Mouse (Mus musculus) stomach, postnatal 0 days (tissue): ENCODE measurements around the gene Fgd1.

Experiments
- CTCF ChIP-seq: IDR thresholded peaks from 2 replicates; pipeline ENCODE4 v1.5.1; 2016; ENCODE audit warnings: antibody characterized with exemption, low read depth, mild to moderate bottlenecking, moderate library complexity
- EP300 ChIP-seq: optimal IDR thresholded peaks from 2 replicates; pipeline ENCODE3; 2016; ENCODE audit warnings: antibody characterized with exemption

DNA sequence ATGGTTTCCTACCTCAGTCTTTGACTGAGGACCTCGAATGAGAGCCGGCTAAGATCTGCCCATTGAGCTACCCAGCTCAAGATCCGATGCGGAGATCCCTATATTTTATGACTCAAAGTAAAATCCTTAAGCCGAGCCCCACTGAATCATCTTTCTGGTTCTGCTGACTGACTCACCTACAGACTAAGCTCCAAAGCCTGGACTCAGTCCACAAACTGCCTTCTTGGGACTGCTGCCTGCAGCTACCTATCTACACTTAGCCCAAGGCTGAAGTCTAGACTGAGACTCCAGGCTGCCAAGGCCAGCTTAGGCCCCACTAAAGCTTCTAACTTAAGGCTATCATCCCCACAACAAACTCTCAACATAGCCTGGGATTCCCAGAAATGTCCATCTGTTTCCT, 30.1 kb downstream of the Fgd1 start:
- TF ChIP-seq CTCF, result no peak
- TF ChIP-seq EP300, result no peak
